Mouse (Mus musculus): ENCODE measurements at regions not wholly inside any gene's neighbourhood (a gene's known extent, or its start where the extent isn't known, plus 50 kb on each side); places are given as distances from the start of the nearest gene placed in this dataset.

DNA sequence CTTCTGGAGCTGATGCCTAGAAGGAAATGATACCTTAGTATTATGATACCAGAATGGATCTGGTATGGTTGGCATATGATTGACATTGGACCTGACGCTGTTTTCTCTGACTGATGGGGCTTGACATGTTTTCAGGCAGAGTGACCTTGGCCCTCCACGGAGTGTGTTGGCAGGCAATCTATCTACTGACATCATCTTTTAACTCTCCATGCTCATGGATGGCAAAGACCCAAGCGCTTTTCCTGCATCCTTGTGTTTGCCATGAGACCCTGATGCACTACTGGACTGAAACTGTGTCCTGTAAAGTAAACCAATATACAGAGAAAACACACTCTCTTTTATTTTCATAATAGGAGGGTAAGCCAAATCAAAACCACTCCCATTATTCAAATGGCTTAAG lies 872.1 kb downstream of the A830018L16Rik start:
- no peaks in the 10 kb centered on the region for H3K27me3 ChIP-seq (replicated peaks; ENCODE audit: control insufficient read depth, insufficient read depth, low read length)
- no peak overlapping the region for H3K27ac ChIP-seq (ENCODE audit: low read length)
- no peak overlapping the region for H3K4me3 ChIP-seq (replicated peaks; ENCODE audit: low read length)
- no peaks in the 10 kb centered on the region for H3K9me3 ChIP-seq (ENCODE audit: control insufficient read depth, low read length)
- no peak overlapping the region for H3K4me2 ChIP-seq (ENCODE audit: low read length)
- no peaks in the 10 kb centered on the region for H3K4me1 ChIP-seq (replicated peaks; ENCODE audit: control insufficient read depth, insufficient read depth, low read length)
- H3K9ac ChIP-seq (replicated peaks; ENCODE audit: low read depth, low read length) = no peak overlapping the region
- 61% methylated on average over 3 of the region's 3 CpGs for WGBS
- no peak for ATAC-seq
- H3K36me3 ChIP-seq (ENCODE audit: control insufficient read depth, insufficient read depth) = no peaks in the 10 kb centered on the region

- WGBS = 93% methylated on average over 3 of the region's 3 CpGs
- no peaks in the 10 kb centered on the region for H3K36me3 ChIP-seq (ENCODE audit: control insufficient read depth, insufficient read depth)
- H3K4me1 ChIP-seq (replicated peaks; ENCODE audit: control insufficient read depth, insufficient read depth, low read length) = no peaks in the 10 kb centered on the region
- H3K27me3 ChIP-seq (replicated peaks; ENCODE audit: control insufficient read depth, insufficient read depth, low read length) = no peaks in the 10 kb centered on the region
- H3K9ac ChIP-seq (replicated peaks; ENCODE audit: low read depth, low read length) = no peak overlapping the region
- H3K9me3 ChIP-seq (ENCODE audit: control insufficient read depth, low read length) = no peaks in the 10 kb centered on the region
- H3K27ac ChIP-seq (ENCODE audit: low read length) = no peak overlapping the region
- H3K4me2 ChIP-seq (ENCODE audit: low read length) = no peak overlapping the region
- no peak overlapping the region for H3K4me3 ChIP-seq (replicated peaks; ENCODE audit: low read length)
- ATAC-seq = no peak
Measured at GRCm38 (mm10) chr1:12288521-12288920, 874.6 kb downstream of the A830018L16Rik start.

DNA sequence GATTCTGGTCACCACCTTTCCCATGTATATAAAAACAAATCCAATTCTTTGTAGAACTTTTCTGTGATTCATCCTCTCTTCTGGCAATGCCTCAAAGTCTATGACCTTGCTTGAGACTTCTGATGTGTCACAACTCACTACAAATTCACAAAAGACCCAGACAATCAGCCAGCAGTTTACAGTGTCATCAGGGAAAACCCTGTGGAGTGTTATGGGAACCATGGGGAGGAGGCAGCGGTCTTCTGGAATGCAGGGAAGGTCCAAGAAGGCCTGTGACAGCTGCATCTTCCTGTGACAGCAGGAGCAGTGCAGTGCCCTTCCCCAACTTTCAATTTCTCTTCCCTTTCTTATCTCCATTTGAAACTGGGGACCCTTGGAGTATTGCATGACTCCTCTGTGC lies 877.9 kb downstream of the A830018L16Rik start:
- no peak for ATAC-seq
- Histone ChIP-seq H3K4me2 (ENCODE audit: low read length) (no peak overlapping the region), H3K4me1 (replicated peaks; ENCODE audit: control insufficient read depth, insufficient read depth, low read length) (no peaks in the 10 kb centered on the region), H3K36me3 (ENCODE audit: control insufficient read depth, insufficient read depth) (no peaks in the 10 kb centered on the region), H3K9ac (replicated peaks; ENCODE audit: low read depth, low read length) (no peak overlapping the region), H3K27ac (ENCODE audit: low read length) (no peak overlapping the region), H3K27me3 (replicated peaks; ENCODE audit: control insufficient read depth, insufficient read depth, low read length) (no peaks in the 10 kb centered on the region), H3K4me3 (replicated peaks; ENCODE audit: low read length) (no peak overlapping the region), H3K9me3 (ENCODE audit: control insufficient read depth, low read length) (no peaks in the 10 kb centered on the region)
- 56% methylated on average over 1 of the region's 1 CpGs for WGBS

DNA sequence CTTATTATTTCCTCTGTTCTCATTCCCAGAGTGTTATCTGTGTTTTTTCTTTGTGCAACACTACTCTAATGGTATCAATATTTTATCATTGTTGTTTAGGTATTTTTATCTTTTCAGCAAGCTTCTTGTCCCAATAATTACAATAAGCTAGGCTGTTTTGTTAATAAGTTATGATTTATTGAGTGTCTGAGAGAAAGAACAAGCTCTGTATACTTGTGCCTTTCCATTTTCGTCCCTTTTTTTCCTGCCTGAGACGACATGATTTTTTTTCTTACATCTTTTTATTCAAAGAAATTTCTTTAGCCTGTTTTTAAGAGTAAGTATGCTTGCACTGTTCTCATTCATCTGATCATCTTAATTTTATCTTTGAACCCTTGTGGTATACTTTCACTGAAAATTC lies 904.1 kb downstream of the A830018L16Rik start:
- H3K4me3 ChIP-seq (replicated peaks; ENCODE audit: low read length) = no peak overlapping the region
- no peaks in the 10 kb centered on the region for H3K4me1 ChIP-seq (replicated peaks; ENCODE audit: control insufficient read depth, insufficient read depth, low read length)
- H3K4me2 ChIP-seq (ENCODE audit: low read length) = no peak overlapping the region
- H3K27ac ChIP-seq (ENCODE audit: low read length) = no peak overlapping the region
- 90% methylated on average over 2 of the region's 2 CpGs for WGBS
- H3K36me3 ChIP-seq (ENCODE audit: control insufficient read depth, insufficient read depth) = no peaks in the 10 kb centered on the region
- no peaks in the 10 kb centered on the region for H3K27me3 ChIP-seq (replicated peaks; ENCODE audit: control insufficient read depth, insufficient read depth, low read length)
- H3K9me3 ChIP-seq (ENCODE audit: control insufficient read depth, low read length) = no peaks in the 10 kb centered on the region
- H3K9ac ChIP-seq (replicated peaks; ENCODE audit: low read depth, low read length) = no peak overlapping the region
- ATAC-seq = no peak

GRCm38 (mm10) chr1:12334186-12334585 lies 920.3 kb downstream of the A830018L16Rik start:
- no peak overlapping the region for H3K4me2 ChIP-seq (ENCODE audit: low read length)
- no peaks in the 10 kb centered on the region for H3K27me3 ChIP-seq (replicated peaks; ENCODE audit: control insufficient read depth, insufficient read depth, low read length)
- no peaks in the 10 kb centered on the region for H3K9me3 ChIP-seq (ENCODE audit: control insufficient read depth, low read length)
- no peak overlapping the region for H3K9ac ChIP-seq (replicated peaks; ENCODE audit: low read depth, low read length)
- H3K36me3 ChIP-seq (ENCODE audit: control insufficient read depth, insufficient read depth) = no peaks in the 10 kb centered on the region
- no peaks in the 10 kb centered on the region for H3K4me1 ChIP-seq (replicated peaks; ENCODE audit: control insufficient read depth, insufficient read depth, low read length)
- ATAC-seq = no peak
- no peak overlapping the region for H3K4me3 ChIP-seq (replicated peaks; ENCODE audit: low read length)
- no peak overlapping the region for H3K27ac ChIP-seq (ENCODE audit: low read length)
- WGBS = 78% methylated on average over 4 of the region's 4 CpGs

DNA sequence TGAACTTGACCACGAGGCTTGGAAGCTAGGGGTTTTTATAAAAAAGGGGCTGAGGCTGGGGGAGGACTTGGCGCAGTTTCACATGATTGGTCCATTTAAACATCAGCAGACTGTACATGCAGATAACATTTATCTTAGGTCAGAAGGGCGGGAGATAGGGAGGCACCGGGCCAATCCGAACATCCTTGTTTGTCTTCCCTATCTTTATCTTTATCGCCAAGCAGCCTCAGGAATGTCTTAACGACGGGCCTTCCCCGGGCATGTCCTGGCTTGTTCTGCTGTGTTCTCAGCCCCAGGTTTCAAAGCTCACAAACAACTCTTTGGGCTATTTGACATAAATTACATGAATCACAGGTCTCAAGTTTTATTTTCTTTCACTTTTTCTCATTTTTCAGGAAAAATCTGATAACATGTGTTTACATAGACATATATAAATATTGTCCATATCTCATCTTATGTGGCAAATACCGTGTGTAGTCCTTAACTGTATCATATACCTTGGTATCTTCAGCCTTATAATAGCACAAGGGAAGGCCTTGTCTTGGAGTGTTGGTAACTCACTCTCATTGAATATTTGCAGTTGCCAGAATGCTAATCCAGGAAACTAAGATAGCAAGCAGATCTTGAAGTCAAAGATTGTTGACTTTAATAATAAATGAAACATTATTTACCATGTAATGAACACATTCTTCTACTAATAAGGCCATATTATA lies 931.0 kb downstream of the A830018L16Rik start:
- ATAC-seq = no peak

DNA sequence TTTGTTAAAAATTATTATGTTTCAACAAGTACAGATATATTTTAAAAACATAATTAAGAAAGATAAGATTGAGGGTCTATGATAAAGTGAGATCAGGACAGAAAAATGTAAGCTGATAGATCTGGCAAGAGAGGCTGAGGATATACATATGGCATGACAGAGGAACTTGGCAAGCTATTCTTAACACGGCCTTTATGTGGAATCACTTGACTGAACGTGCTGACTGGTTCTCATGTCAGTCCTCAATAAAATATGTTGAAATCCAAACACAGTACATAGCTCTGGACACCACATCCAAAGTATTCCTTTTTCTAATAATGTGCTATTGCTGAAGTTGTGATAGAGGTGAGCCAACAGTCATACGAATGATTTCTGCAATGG lies 931.5 kb downstream of the A830018L16Rik start:
- H3K4me2 ChIP-seq (ENCODE audit: low read length) = no peak overlapping the region
- H3K27me3 ChIP-seq (replicated peaks; ENCODE audit: control insufficient read depth, insufficient read depth, low read length) = no peaks in the 10 kb centered on the region
- no peak overlapping the region for H3K4me3 ChIP-seq (replicated peaks; ENCODE audit: low read length)
- H3K9me3 ChIP-seq (ENCODE audit: control insufficient read depth, low read length) = no peaks in the 10 kb centered on the region
- no peak overlapping the region for H3K9ac ChIP-seq (replicated peaks; ENCODE audit: low read depth, low read length)
- peak; percentile 59; the same call in 1 of the 2 replicates for ATAC-seq
- H3K4me1 ChIP-seq (replicated peaks; ENCODE audit: control insufficient read depth, insufficient read depth, low read length) = no peaks in the 10 kb centered on the region
- WGBS = 68% methylated on average over 3 of the region's 3 CpGs
- H3K27ac ChIP-seq (ENCODE audit: low read length) = no peak overlapping the region
- no peaks in the 10 kb centered on the region for H3K36me3 ChIP-seq (ENCODE audit: control insufficient read depth, insufficient read depth)

More for the DNA sequence above, 931.0 kb downstream of the A830018L16Rik start:
- no peaks in the 10 kb centered on the region for H3K36me3 ChIP-seq (ENCODE audit: control insufficient read depth, insufficient read depth)
- H3K4me1 ChIP-seq (replicated peaks; ENCODE audit: control insufficient read depth, insufficient read depth, low read length) = no peaks in the 10 kb centered on the region
- H3K27ac ChIP-seq (ENCODE audit: low read length) = no peak overlapping the region
- H3K4me3 ChIP-seq (replicated peaks; ENCODE audit: low read length) = no peak overlapping the region
- 87% methylated on average over 10 of the region's 10 CpGs for WGBS
- H3K4me2 ChIP-seq (ENCODE audit: low read length) = no peak overlapping the region
- H3K9ac ChIP-seq (replicated peaks; ENCODE audit: low read depth, low read length) = no peak overlapping the region
- H3K9me3 ChIP-seq (ENCODE audit: control insufficient read depth, low read length) = no peaks in the 10 kb centered on the region
- H3K27me3 ChIP-seq (replicated peaks; ENCODE audit: control insufficient read depth, insufficient read depth, low read length) = no peaks in the 10 kb centered on the region

DNA sequence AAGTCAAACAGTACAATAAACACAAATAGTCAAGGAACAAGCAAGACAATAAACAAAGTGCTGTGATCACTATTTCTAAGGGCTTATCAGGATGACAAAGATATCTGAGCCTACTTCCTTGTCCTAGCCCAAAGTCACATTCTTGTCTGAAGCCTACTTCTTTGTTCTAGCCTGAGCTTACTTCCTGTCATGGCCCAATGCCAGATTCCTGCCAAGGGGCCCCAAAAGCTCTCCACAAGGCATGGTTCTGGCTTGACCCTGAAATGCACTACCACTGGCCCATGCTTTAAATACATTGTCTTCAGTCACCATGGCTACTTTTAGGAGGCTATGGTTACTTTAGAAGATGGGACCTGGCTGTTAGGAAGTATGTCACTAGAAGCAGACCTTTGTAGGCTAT lies 940.6 kb downstream of the A830018L16Rik start:
- Histone ChIP-seq H3K4me2 (ENCODE audit: low read length) (no peak overlapping the region), H3K4me3 (replicated peaks; ENCODE audit: low read length) (no peak overlapping the region), H3K27ac (ENCODE audit: low read length) (no peak overlapping the region), H3K36me3 (ENCODE audit: control insufficient read depth, insufficient read depth) (no peaks in the 10 kb centered on the region), H3K9ac (replicated peaks; ENCODE audit: low read depth, low read length) (no peak overlapping the region), H3K27me3 (replicated peaks; ENCODE audit: control insufficient read depth, insufficient read depth, low read length) (no peaks in the 10 kb centered on the region), H3K4me1 (replicated peaks; ENCODE audit: control insufficient read depth, insufficient read depth, low read length) (no peaks in the 10 kb centered on the region), H3K9me3 (ENCODE audit: control insufficient read depth, low read length) (no peaks in the 10 kb centered on the region)
- ATAC-seq = no peak

DNA sequence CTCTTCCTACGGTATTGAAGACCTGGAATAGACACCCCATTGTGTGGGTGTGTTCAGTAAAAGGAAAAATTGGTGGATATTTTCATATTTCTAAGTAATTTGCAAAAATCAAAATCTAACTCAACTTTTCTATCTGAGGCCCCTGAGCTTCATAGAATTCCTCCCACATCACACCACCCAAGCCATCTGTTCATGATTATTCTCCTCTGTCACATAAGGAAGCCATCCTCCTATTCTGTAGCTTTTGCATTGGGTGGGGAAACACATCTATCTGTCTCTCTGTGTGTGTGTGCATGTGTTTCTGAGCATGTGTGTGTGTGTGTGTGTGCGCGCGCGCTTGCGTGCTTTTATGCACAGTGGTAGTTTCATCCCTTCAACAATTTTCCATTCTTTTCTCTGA lies 954.0 kb downstream of the A830018L16Rik start:
- Histone ChIP-seq H3K9me3 (ENCODE audit: control insufficient read depth, low read length) (peaks cover 3% of the 10 kb centered on the region; the same call in 1 of the 2 replicates), H3K27me3 (replicated peaks; ENCODE audit: control insufficient read depth, insufficient read depth, low read length) (no peaks in the 10 kb centered on the region), H3K9ac (replicated peaks; ENCODE audit: low read depth, low read length) (no peak overlapping the region), H3K4me1 (replicated peaks; ENCODE audit: control insufficient read depth, insufficient read depth, low read length) (no peaks in the 10 kb centered on the region), H3K36me3 (ENCODE audit: control insufficient read depth, insufficient read depth) (no peaks in the 10 kb centered on the region), H3K4me3 (replicated peaks; ENCODE audit: low read length) (no peak overlapping the region), H3K27ac (ENCODE audit: low read length) (no peak overlapping the region), H3K4me2 (ENCODE audit: low read length) (no peak overlapping the region)
- ATAC-seq = no peak
- 92% methylated on average over 6 of the region's 6 CpGs for WGBS

GRCm38 (mm10) chr1:12372968-12373367 lies 959.1 kb downstream of the A830018L16Rik start:
- no peaks in the 10 kb centered on the region for H3K27me3 ChIP-seq (replicated peaks; ENCODE audit: control insufficient read depth, insufficient read depth, low read length)
- peaks cover 3% of the 10 kb centered on the region; the same call in 1 of the 2 replicates for H3K9me3 ChIP-seq (ENCODE audit: control insufficient read depth, low read length)
- H3K9ac ChIP-seq (replicated peaks; ENCODE audit: low read depth, low read length) = no peak overlapping the region
- no peak overlapping the region for H3K4me2 ChIP-seq (ENCODE audit: low read length)
- H3K36me3 ChIP-seq (ENCODE audit: control insufficient read depth, insufficient read depth) = no peaks in the 10 kb centered on the region
- ATAC-seq = no peak
- no peak overlapping the region for H3K4me3 ChIP-seq (replicated peaks; ENCODE audit: low read length)
- H3K27ac ChIP-seq (ENCODE audit: low read length) = no peak overlapping the region
- H3K4me1 ChIP-seq (replicated peaks; ENCODE audit: control insufficient read depth, insufficient read depth, low read length) = no peaks in the 10 kb centered on the region
